Mouse (Mus musculus) bone marrow, adult 2 months (tissue): ENCODE measurements around the gene Tmem185a.
"Not testable (repeated sequence)": the region's sequence is repeated elsewhere in the genome, so short reads cannot be mapped to it uniquely, and the experiment has no call there.

Source experiments
- CTCF ChIP-seq: fragments of 200-500 bp; IDR thresholded peaks from 2 replicates; pipeline ENCODE4 v1.5.1; 2011; ENCODE audit warnings: low read length, control low read depth; ENCODE audit not compliant: control insufficient read depth, insufficient read depth
- POLR2A ChIP-seq: fragments of 200-500 bp; IDR thresholded peaks from 2 replicates; pipeline ENCODE4 v1.6.1; 2011; ENCODE audit warnings: low read depth, mild to moderate bottlenecking, control low read depth, low read length, borderline replicate concordance; ENCODE audit not compliant: control insufficient read depth

GRCm38 (mm10) chrX:70425473-70425872, 51.5 kb downstream of the Tmem185a start:
- TF ChIP-seq POLR2A, CTCF: not testable (repeated sequence)
